Mouse (Mus musculus) kidney, embryonic 15.5 days (tissue): ENCODE measurements at regions not wholly inside any gene's neighbourhood (a gene's known extent, or its start where the extent isn't known, plus 50 kb on each side); places are given as distances from the start of the nearest gene placed in this dataset.

Experiments
- ATAC-seq: fragments of 200-750 bp; cut with Nextera tagmentation; replicated peaks from 2 replicates; pipeline ENCODE4 v1.8.0; 2017; ENCODE audit warnings: moderate TSS enrichment; ENCODE audit not compliant: low FRiP score
- H3K27ac ChIP-seq: fragments of 300-500 bp; sonication (generic); 2 replicates; pipeline ENCODE4 v1.5.1; 2015; ENCODE audit warnings: mild to moderate bottlenecking, inconsistent platforms
- H3K27me3 ChIP-seq: fragments of 300-500 bp; sonication (generic); 2 replicates; pipeline ENCODE4 v1.6.1; 2015; ENCODE audit warnings: inconsistent platforms
- H3K36me3 ChIP-seq: fragments of 300-500 bp; sonication (generic); 2 replicates; pipeline ENCODE4 v1.6.1; 2015; ENCODE audit warnings: inconsistent platforms
- H3K4me1 ChIP-seq: fragments of 300-500 bp; sonication (generic); 2 replicates; pipeline ENCODE4 v1.6.1; 2015; ENCODE audit warnings: inconsistent platforms
- H3K4me2 ChIP-seq: fragments of 300-500 bp; sonication (generic); 2 replicates; pipeline ENCODE4 v1.6.1; 2015; ENCODE audit warnings: moderate library complexity, mild to moderate bottlenecking, inconsistent platforms
- H3K4me3 ChIP-seq: fragments of 300-500 bp; sonication (generic); replicated peaks from 2 replicates; pipeline ENCODE4 v1.5.1; 2015; ENCODE audit warnings: mild to moderate bottlenecking, inconsistent platforms
- H3K9ac ChIP-seq: fragments of 300-500 bp; sonication (generic); 2 replicates; pipeline ENCODE4 v1.6.1; 2015; ENCODE audit warnings: mild to moderate bottlenecking, inconsistent platforms
- H3K9me3 ChIP-seq: fragments of 300-500 bp; sonication (generic); replicated peaks from 2 replicates; pipeline ENCODE4 v1.6.1; 2016; ENCODE audit warnings: inconsistent platforms
- WGBS: fragments of 180-500 bp; shearing (Covaris S2); methylation state at CpG from one replicate; pipeline ENCODE4 v1.1.7; 2015; ENCODE audit warnings: mixed read lengths; 5-methylcytosine and 5-hydroxymethylcytosine counted together

DNA sequence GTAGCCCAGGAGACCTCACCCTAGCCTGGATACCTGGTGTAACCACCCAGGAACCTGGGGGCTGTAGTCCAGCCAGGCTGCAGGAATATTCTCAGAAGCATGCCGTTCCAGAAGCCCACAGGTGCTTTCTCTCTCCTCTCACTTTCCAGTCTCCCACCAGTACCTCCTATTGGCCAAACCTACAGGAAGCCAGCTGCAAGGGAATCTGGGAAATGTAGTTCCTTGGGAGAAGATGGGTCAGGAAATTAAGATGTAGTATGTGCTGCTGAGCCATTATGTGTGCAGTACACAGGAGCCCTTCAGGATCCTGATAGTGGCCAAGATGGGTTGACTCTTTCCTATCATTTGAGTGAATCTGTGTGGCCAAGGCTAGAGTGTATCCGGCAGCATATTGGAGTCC is 282.8 kb downstream of the Uaca start:
- 56% methylated on average over 2 of the region's 2 CpGs for WGBS
- no peak for ATAC-seq
- no peak overlapping the region for H3K4me3 ChIP-seq
- no peaks in the 10 kb centered on the region for H3K36me3 ChIP-seq
- H3K9me3 ChIP-seq, result no peaks in the 10 kb centered on the region
- H3K4me1 ChIP-seq, result no peaks in the 10 kb centered on the region
- no peak overlapping the region for H3K9ac ChIP-seq
- no peak overlapping the region for H3K27ac ChIP-seq
- H3K27me3 ChIP-seq, result peaks cover 53% of the 10 kb centered on the region
- no peak overlapping the region for H3K4me2 ChIP-seq

DNA sequence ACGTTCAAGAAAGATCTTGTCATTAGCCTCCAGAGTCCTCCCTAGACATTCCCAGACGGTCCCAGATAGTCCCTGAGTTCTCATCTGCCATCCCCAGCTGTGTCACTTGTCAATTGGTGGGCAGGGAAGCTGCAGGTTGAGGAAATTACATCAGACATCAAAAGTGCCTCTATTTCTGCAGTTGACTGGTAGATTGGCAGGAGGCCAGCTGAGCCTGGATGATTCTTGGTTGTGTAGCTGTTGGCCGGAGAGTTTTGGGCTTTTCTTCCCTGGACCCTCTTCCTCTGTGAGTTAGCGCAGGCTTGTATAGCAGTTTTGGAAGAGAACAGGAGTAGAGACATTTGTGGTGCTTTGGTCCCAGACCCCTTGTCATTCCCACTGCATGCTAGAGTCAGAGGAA is 283.5 kb downstream of the Uaca start:
- Histone ChIP-seq H3K9me3 (no peaks in the 10 kb centered on the region), H3K4me2 (no peak overlapping the region), H3K36me3 (no peaks in the 10 kb centered on the region), H3K27ac (no peak overlapping the region), H3K27me3 (peaks cover 53% of the 10 kb centered on the region), H3K4me1 (no peaks in the 10 kb centered on the region), H3K4me3 (no peak overlapping the region), H3K9ac (no peak overlapping the region)
- 79% methylated on average over 4 of the region's 4 CpGs for WGBS
- no peak for ATAC-seq

DNA sequence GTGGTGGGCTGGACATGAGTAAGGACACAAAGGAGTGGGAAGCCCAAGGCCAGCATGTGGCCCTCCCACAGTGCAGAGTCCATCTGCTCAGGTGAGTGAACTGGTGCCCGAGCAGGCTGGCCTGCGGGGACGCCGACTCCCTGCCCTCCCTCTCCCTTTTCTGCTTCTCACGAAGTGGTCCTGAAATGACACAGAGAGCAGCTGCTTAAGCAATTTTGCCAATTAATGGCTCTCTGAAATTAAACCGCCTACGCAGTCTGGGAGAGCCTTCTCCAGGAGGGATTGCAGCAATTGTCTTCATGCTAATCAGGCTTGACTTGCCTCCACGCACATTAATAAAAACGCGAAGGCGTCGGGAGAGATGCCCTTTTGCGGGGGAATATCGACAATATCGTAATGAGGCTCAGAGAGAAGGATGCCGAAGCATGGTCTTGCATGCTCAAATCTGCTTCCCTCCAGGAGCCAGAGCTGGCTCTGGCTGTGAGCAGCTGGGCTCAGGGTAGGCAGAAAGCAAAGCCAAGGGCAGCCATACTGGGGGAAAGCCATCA is 287.2 kb downstream of the Uaca start:
- Histone ChIP-seq H3K4me3 (no peak overlapping the region), H3K4me1 (0 out of 2 replicates have a peak, but pooled peaks cover 4% of the 10 kb centered on the region), H3K4me2 (no peak overlapping the region), H3K9me3 (no peaks in the 10 kb centered on the region), H3K9ac (no peak overlapping the region), H3K36me3 (no peaks in the 10 kb centered on the region), H3K27ac (no peak overlapping the region), H3K27me3 (peaks cover 55% of the 10 kb centered on the region)
- WGBS, result 81% methylated on average over 16 of the region's 16 CpGs
- ATAC-seq, result no peak

DNA sequence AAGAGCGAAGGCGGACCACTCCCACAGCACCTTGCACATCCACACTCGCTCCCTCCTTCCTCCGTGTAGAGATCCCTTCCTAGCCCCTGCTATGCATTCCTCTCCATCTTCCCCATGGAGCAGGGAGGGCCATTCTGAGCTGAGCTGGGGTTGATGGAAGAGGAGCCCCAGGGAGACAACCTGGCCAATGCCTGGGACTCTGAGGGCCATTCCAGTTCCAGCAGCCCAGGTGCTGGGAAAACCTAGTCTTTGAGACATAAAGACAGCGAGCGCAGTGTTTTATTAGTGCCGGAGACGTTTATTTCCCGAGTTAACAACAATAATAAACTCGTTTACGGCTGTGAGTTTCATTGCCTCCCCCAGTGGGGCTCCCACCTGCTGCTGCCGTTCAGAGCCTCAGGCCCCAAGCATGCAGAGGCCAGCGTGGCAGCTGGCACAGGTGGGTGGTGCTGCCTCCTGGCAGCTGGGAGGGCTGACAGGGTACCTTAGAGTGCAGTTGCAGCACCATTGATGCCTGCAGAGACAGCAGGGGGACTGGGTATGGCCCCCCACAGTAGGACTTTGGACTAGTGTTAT is 287.4 kb upstream of the Tle3 start:
- no peaks in the 10 kb centered on the region for H3K9me3 ChIP-seq
- no peak overlapping the region for H3K4me3 ChIP-seq
- H3K27ac ChIP-seq, result no peak overlapping the region
- H3K27me3 ChIP-seq, result peaks cover 54% of the 10 kb centered on the region
- WGBS, result 27% methylated on average over 13 of the region's 13 CpGs
- no peak overlapping the region for H3K4me2 ChIP-seq
- no peaks in the 10 kb centered on the region for H3K36me3 ChIP-seq
- no peak for ATAC-seq
- H3K9ac ChIP-seq, result no peak overlapping the region
- 0 out of 2 replicates have a peak, but pooled peaks cover 4% of the 10 kb centered on the region for H3K4me1 ChIP-seq

DNA sequence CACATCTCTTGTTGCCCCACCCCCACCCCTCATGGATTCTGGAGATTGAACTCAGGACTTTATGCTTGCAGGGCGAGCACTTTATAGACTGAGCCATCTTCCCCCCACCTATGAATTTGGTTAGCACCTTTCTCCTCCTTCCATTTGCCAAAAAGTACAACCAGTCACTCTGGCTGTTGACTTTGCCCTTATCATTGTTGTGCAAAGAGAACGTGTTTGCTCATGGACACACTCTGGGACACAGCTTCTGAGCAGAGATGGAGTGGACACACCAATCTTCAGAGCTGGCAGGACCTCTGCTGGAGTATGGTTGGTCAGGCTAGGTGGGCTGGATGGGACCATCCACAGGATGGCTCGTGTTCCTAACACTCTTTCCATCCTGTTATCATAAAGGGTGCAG is 285.1 kb upstream of the Tle3 start:
- no peak overlapping the region for H3K9ac ChIP-seq
- 83% methylated on average over 3 of the region's 3 CpGs for WGBS
- H3K4me2 ChIP-seq, result no peak overlapping the region
- H3K4me3 ChIP-seq, result no peak overlapping the region
- peaks cover 56% of the 10 kb centered on the region for H3K27me3 ChIP-seq
- no peaks in the 10 kb centered on the region for H3K9me3 ChIP-seq
- H3K4me1 ChIP-seq, result 0 out of 2 replicates have a peak, but pooled peaks cover 4% of the 10 kb centered on the region
- no peak overlapping the region for H3K27ac ChIP-seq
- no peaks in the 10 kb centered on the region for H3K36me3 ChIP-seq
- ATAC-seq, result no peak

DNA sequence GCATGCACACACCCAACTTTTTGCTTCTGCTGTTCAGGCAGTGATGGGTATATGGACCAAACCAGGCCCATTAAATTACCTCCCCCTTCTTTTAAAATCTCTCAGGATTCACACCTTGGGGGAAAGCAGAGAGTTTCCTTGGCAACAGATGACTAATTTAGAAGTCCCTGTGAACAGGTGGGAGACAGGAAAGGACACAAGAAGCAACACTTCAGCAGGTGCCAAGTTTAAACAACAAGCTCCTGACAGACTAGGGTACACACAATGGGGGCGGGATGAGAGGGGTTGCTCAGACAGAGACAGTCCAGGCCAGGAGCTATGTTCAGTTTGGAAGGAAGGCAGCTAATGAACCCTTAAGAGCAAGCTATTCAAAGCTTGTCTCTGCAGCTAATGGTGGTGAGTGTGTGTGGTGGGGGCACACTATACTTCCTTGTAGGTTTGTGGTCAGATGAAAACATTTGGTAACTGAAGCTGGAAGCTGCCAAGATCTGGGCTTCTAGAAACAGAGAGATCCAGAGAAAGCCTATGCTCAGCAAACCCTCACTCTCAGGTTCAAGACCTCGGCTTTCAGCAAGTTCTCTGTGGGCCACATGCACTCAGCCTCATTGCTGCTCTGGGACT is 283.0 kb upstream of the Tle3 start:
- Histone ChIP-seq H3K4me1 (0 out of 2 replicates have a peak, but pooled peaks cover 4% of the 10 kb centered on the region), H3K36me3 (no peaks in the 10 kb centered on the region), H3K27me3 (peaks cover 40% of the 10 kb centered on the region), H3K4me3 (no peak overlapping the region), H3K9ac (no peak overlapping the region), H3K4me2 (no peak overlapping the region), H3K9me3 (no peaks in the 10 kb centered on the region), H3K27ac (no peak overlapping the region)
- ATAC-seq, result no peak
- WGBS, result 84% methylated on average over 2 of the region's 2 CpGs

DNA sequence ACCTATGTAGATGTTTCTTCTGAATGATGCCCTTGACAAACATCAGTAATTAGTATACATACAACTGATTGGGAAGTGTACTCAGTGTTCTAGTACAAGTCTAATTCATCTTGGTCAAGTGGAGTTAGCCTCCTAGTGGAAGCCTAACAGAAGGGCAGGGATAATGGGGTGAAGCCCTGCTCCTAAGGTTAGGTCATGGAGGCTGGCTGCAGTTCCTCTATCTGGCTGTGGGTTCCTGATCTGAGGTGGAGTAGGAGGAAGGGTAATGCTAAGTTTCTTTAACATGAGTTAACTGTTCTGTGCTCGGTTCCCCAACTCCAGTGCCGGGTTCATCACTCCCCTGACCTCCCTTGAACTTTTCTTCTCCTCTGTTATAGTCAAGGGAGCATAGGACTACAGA is 281.1 kb upstream of the Tle3 start:
- no peak for ATAC-seq
- H3K36me3 ChIP-seq, result no peaks in the 10 kb centered on the region
- no peak overlapping the region for H3K27ac ChIP-seq
- H3K4me2 ChIP-seq, result no peak overlapping the region
- 85% methylated on average over 2 of the region's 2 CpGs for WGBS
- no peaks in the 10 kb centered on the region for H3K4me1 ChIP-seq
- H3K9me3 ChIP-seq, result no peaks in the 10 kb centered on the region
- H3K4me3 ChIP-seq, result no peak overlapping the region
- peaks cover 36% of the 10 kb centered on the region for H3K27me3 ChIP-seq
- H3K9ac ChIP-seq, result no peak overlapping the region

DNA sequence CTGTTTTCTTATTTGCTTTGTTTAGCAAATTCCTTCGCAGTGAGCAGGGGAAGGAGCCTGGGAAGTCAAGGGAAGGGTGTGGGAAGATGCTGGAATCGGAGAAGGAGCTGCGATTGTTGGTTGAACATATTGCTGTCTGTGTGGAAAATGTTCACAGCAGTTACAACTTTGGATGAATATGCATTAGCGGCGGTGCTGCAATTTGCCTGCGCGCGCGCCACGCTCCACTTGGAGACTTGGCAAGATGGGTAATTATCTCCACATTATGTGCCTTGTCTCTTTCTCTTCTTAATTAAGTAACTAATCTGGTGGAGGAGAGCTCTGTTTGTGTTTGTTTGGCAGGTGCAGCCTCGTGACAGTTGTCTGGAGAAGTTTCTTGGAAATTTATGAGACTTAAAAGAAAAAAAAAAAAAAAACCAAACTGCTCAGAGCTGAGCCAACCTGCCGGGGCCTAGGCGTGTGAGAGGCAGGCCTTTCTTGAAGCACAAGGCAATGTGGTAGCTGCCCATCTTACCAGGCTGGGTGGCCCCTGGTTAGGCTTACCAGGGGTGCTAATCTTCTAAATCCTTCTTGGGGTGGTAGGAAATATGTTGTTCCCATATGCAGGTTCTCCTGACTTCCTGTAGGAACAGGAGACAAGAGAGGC is 279.2 kb upstream of the Tle3 start:
- Histone ChIP-seq H3K36me3 (no peaks in the 10 kb centered on the region), H3K27ac (no peak overlapping the region), H3K9me3 (no peaks in the 10 kb centered on the region), H3K4me1 (peaks cover 3% of the 10 kb centered on the region; the same call in 1 of the 2 replicates), H3K4me3 (no peak overlapping the region), H3K27me3 (peaks cover 35% of the 10 kb centered on the region), H3K4me2 (no peak overlapping the region), H3K9ac (no peak overlapping the region)
- WGBS, result 79% methylated on average over 13 of the region's 13 CpGs
- no peak for ATAC-seq

DNA sequence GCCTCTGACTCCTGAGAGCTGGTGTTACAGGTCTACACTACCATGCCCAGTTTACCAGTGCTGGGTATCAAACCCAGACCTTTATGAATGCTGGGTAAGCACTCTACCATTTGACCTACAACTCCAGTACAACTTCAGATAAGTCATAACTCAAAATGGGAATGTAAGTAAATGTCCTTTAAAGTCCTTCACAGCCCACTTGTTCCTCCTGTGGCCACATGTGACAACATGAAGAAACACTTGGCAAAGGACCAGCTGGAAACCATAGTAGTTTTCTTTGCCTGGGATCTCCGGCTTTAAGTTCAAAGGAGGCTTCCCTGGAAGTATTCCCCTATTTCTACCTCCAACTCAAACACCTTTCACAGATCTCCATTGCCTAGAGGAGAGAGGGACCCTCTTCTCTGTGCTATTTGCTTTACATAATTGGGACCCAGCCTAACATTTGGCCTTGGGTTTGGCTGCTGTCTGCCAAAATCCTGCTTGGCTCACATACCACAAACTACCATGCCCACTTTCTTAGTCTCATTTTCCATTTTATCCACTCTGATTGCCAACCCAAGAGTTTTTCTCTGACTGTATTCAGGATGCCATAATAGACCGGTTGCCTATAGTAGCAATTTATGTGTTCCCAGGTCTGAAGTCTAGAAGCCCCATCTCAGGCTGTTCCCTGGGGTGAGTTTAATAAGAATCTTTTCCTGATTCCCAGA is 276.9 kb upstream of the Tle3 start:
- no peak overlapping the region for H3K4me3 ChIP-seq

DNA sequence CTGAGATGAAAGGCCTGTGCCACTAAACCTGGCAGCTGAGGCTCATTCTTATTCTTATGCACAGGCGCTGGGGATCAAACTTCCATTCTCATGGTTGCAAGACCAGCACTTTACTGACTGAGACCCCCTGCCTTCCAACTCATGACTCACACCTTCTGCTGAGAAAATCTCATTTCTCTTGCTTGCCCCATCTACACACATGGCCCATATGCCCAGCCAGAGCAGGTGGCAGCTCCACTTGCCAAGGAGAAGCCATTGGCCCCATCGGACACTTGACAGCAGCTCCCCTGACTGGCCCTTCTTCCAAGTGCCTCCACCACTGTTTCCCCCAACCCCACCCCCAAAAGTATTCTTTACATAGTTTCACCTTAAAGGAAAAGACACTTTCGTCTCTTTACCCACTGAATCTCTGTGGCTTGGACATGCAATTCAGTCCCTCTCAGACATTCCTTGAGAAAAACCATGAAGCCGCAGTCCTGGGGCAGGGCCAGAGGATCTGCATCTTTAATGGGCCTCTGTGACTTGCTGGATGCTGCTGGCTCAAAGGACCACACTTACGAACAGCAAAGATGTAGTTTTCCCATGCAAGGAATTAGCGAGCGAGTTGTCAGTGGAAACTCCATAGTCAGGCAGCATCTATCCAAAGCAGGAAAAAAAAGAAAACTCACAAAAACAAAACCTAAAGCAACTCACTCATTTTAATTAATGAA is 270.3 kb upstream of the Tle3 start:
- H3K27ac ChIP-seq, result no peak overlapping the region
- WGBS, result 74% methylated on average over 7 of the region's 7 CpGs
- H3K9ac ChIP-seq, result no peak overlapping the region
- H3K4me1 ChIP-seq, result peaks cover 10% of the 10 kb centered on the region
- H3K9me3 ChIP-seq, result no peaks in the 10 kb centered on the region
- no peak overlapping the region for H3K4me3 ChIP-seq
- H3K36me3 ChIP-seq, result no peaks in the 10 kb centered on the region
- no peak overlapping the region for H3K4me2 ChIP-seq
- ATAC-seq, result no peak
- peaks cover 50% of the 10 kb centered on the region for H3K27me3 ChIP-seq

More for the DNA sequence above, 276.9 kb upstream of the Tle3 start:
- Histone ChIP-seq H3K9ac (no peak overlapping the region), H3K27me3 (peaks cover 34% of the 10 kb centered on the region), H3K9me3 (no peaks in the 10 kb centered on the region), H3K27ac (no peak overlapping the region), H3K4me1 (peaks cover 10% of the 10 kb centered on the region), H3K36me3 (no peaks in the 10 kb centered on the region), H3K4me2 (no peak overlapping the region)
- ATAC-seq, result no peak
- WGBS, result 85% methylated on average over 2 of the region's 2 CpGs

DNA sequence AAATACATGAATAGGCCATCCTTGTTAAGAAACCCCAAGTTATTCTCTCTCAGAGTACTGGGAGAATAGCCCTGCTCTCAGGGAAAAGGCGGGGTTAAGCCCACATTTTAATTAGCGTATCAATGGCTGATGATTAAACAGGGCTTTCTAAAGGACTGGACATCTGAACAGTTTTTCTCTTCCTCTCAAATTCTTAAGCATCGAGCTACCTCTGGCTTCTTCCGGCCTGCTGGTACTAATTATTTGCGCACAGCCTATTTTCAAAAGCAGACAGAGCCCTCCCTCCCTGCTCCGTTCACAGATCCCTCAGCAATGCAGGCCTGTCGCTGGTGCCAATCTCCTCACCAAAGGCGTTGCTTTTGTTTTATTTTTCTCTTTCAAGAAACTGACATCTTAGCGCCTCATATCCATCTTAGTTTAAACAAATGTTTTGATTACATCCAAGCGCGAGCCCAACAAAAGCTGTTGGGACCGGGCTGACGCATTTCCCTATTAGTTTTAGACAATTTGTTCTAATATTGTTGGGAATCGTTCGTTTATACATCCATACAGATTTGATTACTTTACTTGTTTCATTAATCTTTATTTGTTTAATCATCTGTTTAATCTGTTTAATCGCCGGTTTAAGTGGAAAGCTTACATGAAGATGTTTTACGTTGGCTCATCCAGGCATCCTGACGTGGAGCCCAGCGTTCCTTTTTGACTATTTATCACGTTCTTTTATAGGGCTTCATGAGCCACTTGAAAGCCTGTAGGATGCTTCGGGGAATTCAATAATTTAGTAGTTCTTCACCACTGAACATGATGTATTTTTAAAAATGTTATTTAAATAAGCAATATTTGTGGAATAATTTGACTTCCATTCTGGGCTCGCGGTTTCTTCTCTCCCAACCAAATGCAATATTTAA is 269.5 kb upstream of the Tle3 start:
- ATAC-seq, result no peak
- WGBS, result 51% methylated on average over 24 of the region's 24 CpGs
- no peak overlapping the region for H3K4me2 ChIP-seq
- peaks cover 10% of the 10 kb centered on the region for H3K4me1 ChIP-seq
- no peaks in the 10 kb centered on the region for H3K36me3 ChIP-seq
- no peaks in the 10 kb centered on the region for H3K9me3 ChIP-seq
- H3K9ac ChIP-seq, result no peak overlapping the region
- H3K27me3 ChIP-seq, result peaks cover 48% of the 10 kb centered on the region
- no peak overlapping the region for H3K27ac ChIP-seq
- no peak overlapping the region for H3K4me3 ChIP-seq
